Mouse (Mus musculus): ENCODE data around the gene Agap1. TPM values are rescaled to one million over a fixed set of nuclear protein-coding genes. Genes with fewer than 3 reads are reported as not detected.

The Agap1 gene
- polyA plus RNA-seq, 1 experiment from 2014 or later, result 4.2 TPM

DNA sequence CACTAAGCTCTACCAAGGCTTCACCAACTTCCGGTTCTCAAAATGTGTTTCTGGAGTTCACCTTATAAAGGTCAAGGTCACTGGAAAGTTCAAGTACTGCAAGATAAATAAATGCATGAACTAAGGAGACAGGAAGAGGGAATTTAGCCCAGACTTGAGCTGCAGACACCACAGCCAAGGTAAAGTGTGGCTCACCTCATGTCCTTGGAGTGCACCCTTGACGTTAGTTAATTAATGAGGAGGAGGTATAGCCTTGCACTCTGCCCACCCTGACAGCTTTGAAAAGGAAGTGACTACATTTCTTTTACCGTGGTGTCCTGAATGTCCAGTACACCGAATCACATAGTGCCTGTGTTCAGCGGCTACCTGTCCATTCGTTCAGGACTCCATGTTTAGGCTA lies 15.3 kb upstream of the Agap1 start:
- no peaks in the 10 kb centered on the region for H3K9me3 ChIP-seq (ENCODE audit: control insufficient read depth, low read length)
- H3K4me3 ChIP-seq (ENCODE audit: low read depth, low read length), result no peak overlapping the region
- WGBS, result 63% methylated on average over 6 of the region's 6 CpGs
- H3K4me1 ChIP-seq (replicated peaks; ENCODE audit: control insufficient read depth, insufficient read depth), result no peaks in the 10 kb centered on the region
- H3K9ac ChIP-seq (ENCODE audit: low read length), result no peak overlapping the region
- no peak for TF ChIP-seq EP300 (optimal IDR thresholded peaks at IDR 0.05)
- no peak for TF ChIP-seq CTCF (IDR thresholded peaks at IDR 0.05; ENCODE audit: low read depth)
- no peak for ATAC-seq (ENCODE audit: low FRiP score, low TSS enrichment)
- H3K4me2 ChIP-seq (replicated peaks; ENCODE audit: low read depth), result no peak overlapping the region
- no peak overlapping the region for H3K27ac ChIP-seq (replicated peaks)
- no peaks in the 10 kb centered on the region for H3K27me3 ChIP-seq (ENCODE audit: control insufficient read depth, insufficient read depth, low read length)
- no peak for DNase-seq (ENCODE audit: low spot score)
- no peaks in the 10 kb centered on the region for H3K36me3 ChIP-seq (ENCODE audit: control insufficient read depth, insufficient read depth, low read length)

DNA sequence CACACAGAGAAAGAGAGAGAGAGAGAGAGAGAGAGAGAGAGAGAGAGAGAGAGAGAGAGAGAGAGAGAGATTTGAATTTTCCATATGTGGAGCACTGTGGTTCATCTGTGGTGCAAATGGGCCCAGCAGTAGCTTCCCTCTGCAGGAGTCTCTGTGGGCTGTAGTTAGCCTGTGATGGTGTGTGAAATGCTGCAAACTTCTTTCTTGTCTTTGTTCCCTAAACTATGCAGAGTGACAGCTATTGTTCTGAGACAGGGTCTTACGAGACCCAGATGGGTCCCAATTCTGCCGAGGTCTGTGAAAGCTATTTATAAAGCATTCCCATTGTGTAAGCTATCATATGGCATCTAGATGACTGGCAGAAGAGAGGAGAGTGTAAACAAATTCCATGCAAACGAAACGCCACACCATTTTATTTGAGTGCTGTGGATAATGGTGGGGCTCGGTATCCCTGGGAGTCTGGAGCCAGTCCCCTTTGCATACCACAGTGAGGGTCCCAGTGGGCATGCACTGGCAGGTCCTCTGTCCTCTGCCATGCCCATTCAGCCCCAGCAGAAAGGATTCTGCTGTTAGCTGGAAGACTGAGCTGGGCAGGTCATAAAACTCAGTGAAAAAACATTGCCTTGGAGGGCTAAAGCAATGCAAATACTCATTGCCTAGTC lies 13.2 kb upstream of the Agap1 start:
- no peak for ATAC-seq (ENCODE audit: low FRiP score, low TSS enrichment)
- Histone ChIP-seq H3K4me3 (ENCODE audit: low read depth, low read length) (no peak overlapping the region), H3K9me3 (ENCODE audit: control insufficient read depth, low read length) (no peaks in the 10 kb centered on the region), H3K36me3 (ENCODE audit: control insufficient read depth, insufficient read depth, low read length) (no peaks in the 10 kb centered on the region), H3K27ac (replicated peaks) (no peak overlapping the region), H3K9ac (ENCODE audit: low read length) (no peak overlapping the region), H3K4me1 (replicated peaks; ENCODE audit: control insufficient read depth, insufficient read depth) (no peaks in the 10 kb centered on the region), H3K27me3 (ENCODE audit: control insufficient read depth, insufficient read depth, low read length) (no peaks in the 10 kb centered on the region), H3K4me2 (replicated peaks; ENCODE audit: low read depth) (no peak overlapping the region)
- no peak for DNase-seq (ENCODE audit: low spot score)
- WGBS, result 17% methylated on average over 5 of the region's 5 CpGs
- no peak for TF ChIP-seq CTCF (IDR thresholded peaks at IDR 0.05; ENCODE audit: low read depth)

DNA sequence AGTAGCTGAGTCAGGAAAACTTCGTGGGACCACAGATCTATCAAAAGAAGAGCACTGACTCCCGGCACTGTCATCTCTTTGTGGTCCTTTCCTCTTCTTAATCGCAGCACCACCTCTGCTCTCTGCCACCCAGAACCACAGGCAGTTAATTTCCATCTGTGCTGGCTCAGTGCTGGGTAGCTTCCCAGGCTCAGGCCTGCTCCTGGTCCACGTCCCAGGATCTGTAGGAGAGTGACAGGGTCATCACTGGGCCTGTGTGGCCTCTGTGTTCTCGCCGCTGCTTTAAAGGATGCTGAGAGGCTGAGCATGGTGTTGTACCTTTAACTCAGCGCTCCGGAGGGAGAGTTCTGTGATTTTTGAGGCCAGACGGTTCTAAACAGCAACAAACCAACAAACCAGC lies 11.1 kb upstream of the Agap1 start:
- H3K9ac ChIP-seq (ENCODE audit: low read length), result no peak overlapping the region
- no peaks in the 10 kb centered on the region for H3K27me3 ChIP-seq (ENCODE audit: control insufficient read depth, insufficient read depth, low read length)
- H3K36me3 ChIP-seq (ENCODE audit: control insufficient read depth, insufficient read depth, low read length), result no peaks in the 10 kb centered on the region
- ATAC-seq (ENCODE audit: low FRiP score, low TSS enrichment) (no peak), DNase-seq (ENCODE audit: low spot score) (no peak)
- no peak overlapping the region for H3K27ac ChIP-seq (replicated peaks)
- TF ChIP-seq CTCF (IDR thresholded peaks at IDR 0.05; ENCODE audit: low read depth) (no peak), EP300 (optimal IDR thresholded peaks at IDR 0.05) (no peak)
- no peak overlapping the region for H3K4me3 ChIP-seq (ENCODE audit: low read depth, low read length)
- 77% methylated on average over 9 of the region's 9 CpGs for WGBS
- H3K4me2 ChIP-seq (replicated peaks; ENCODE audit: low read depth), result no peak overlapping the region
- H3K4me1 ChIP-seq (replicated peaks; ENCODE audit: control insufficient read depth, insufficient read depth), result no peaks in the 10 kb centered on the region
- H3K9me3 ChIP-seq (ENCODE audit: control insufficient read depth, low read length), result no peaks in the 10 kb centered on the region

DNA sequence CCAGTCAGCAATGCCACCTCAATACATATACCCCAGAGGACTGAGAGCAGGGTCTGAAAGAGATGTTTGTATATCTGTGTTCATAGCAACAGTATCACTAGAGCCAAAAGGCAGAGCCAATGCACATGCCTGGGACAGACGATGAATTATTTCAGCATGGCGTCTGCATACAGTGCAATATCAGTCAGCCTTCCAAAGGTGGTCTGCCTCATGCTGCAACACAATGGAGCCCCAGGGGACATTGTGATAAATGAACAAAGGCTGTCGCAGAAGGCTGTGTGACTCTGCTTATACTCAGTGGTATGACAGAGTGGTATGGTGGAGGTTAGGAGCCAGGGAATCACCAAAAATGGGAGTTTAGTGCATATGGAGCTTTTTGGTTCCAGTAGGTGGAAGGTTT lies 10.6 kb upstream of the Agap1 start:
- H3K4me1 ChIP-seq (replicated peaks; ENCODE audit: control insufficient read depth, insufficient read depth), result no peaks in the 10 kb centered on the region
- H3K4me2 ChIP-seq (replicated peaks; ENCODE audit: low read depth), result no peak overlapping the region
- no peaks in the 10 kb centered on the region for H3K9me3 ChIP-seq (ENCODE audit: control insufficient read depth, low read length)
- 48% methylated on average over 3 of the region's 3 CpGs for WGBS
- ATAC-seq (ENCODE audit: low FRiP score, low TSS enrichment) (no peak), DNase-seq (ENCODE audit: low spot score) (no peak)
- TF ChIP-seq CTCF (IDR thresholded peaks at IDR 0.05; ENCODE audit: low read depth), result no peak
- no peak for TF ChIP-seq EP300 (optimal IDR thresholded peaks at IDR 0.05)
- no peak overlapping the region for H3K4me3 ChIP-seq (ENCODE audit: low read depth, low read length)
- H3K9ac ChIP-seq (ENCODE audit: low read length), result no peak overlapping the region
- H3K36me3 ChIP-seq (ENCODE audit: control insufficient read depth, insufficient read depth, low read length), result no peaks in the 10 kb centered on the region
- no peaks in the 10 kb centered on the region for H3K27me3 ChIP-seq (ENCODE audit: control insufficient read depth, insufficient read depth, low read length)
- no peak overlapping the region for H3K27ac ChIP-seq (replicated peaks)

DNA sequence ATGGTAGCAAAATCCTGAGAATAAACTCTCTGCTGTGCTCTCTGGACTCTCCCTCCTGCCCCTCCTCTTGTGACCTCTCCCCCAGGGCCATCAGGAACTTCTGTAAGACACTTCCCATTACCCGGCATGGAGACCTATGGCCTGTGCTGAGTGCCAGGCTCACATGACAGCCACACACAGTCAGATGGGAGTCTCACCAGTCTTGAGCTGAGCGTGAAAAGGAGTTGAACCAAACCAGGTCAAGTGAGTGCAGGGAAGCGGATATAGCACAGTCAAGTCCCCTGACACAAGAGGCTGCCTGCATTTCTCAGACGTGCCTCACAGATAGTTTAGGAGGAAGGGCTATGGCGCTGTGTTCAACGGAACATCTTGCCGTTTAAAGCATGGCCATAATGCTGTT lies 4.5 kb upstream of the Agap1 start:
- TF ChIP-seq EP300 (optimal IDR thresholded peaks at IDR 0.05) (no peak), CTCF (IDR thresholded peaks at IDR 0.05; ENCODE audit: low read depth) (no peak)
- no peak for ATAC-seq (ENCODE audit: low FRiP score, low TSS enrichment)
- Histone ChIP-seq H3K4me1 (replicated peaks; ENCODE audit: control insufficient read depth, insufficient read depth) (no peaks in the 10 kb centered on the region), H3K9ac (ENCODE audit: low read length) (no peak overlapping the region), H3K27me3 (ENCODE audit: control insufficient read depth, insufficient read depth, low read length) (no peaks in the 10 kb centered on the region), H3K4me2 (replicated peaks; ENCODE audit: low read depth) (no peak overlapping the region), H3K27ac (replicated peaks) (no peak overlapping the region), H3K36me3 (ENCODE audit: control insufficient read depth, insufficient read depth, low read length) (no peaks in the 10 kb centered on the region), H3K4me3 (ENCODE audit: low read depth, low read length) (no peak overlapping the region), H3K9me3 (ENCODE audit: control insufficient read depth, low read length) (no peaks in the 10 kb centered on the region)
- DNase-seq (ENCODE audit: low spot score), result no peak
- 86% methylated on average over 7 of the region's 7 CpGs for WGBS

DNA sequence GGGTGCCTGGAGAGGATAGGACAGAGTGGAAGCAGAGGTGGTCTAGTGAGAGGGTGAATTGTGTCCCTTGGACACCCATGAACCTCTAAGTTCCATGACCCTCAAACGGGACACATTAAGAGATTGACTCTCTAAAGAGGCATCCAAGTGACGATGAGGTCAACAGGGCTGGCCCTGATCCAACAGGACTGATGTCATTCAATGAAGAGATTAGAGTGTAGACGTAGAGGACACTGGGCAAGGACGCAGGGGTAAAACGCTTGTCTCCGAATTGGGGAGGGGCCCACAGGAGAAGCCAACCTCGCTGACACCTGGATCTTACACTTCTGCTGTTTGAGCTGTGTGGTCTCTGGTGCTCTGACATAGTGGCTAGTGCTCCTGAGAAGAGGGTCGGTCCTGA lies 2.5 kb upstream of the Agap1 start:
- 78% methylated on average over 8 of the region's 8 CpGs for WGBS
- no peak for ATAC-seq (ENCODE audit: low FRiP score, low TSS enrichment)
- no peaks in the 10 kb centered on the region for H3K27me3 ChIP-seq (ENCODE audit: control insufficient read depth, insufficient read depth, low read length)

More for the DNA sequence above, 2.5 kb upstream of the Agap1 start:
- Histone ChIP-seq H3K36me3 (ENCODE audit: control insufficient read depth, insufficient read depth, low read length) (no peaks in the 10 kb centered on the region), H3K27ac (replicated peaks) (no peak overlapping the region), H3K9ac (ENCODE audit: low read length) (no peak overlapping the region), H3K9me3 (ENCODE audit: control insufficient read depth, low read length) (no peaks in the 10 kb centered on the region), H3K4me1 (replicated peaks; ENCODE audit: control insufficient read depth, insufficient read depth) (peaks cover 6% of the 10 kb centered on the region), H3K4me3 (ENCODE audit: low read depth, low read length) (no peak overlapping the region), H3K4me2 (replicated peaks; ENCODE audit: low read depth) (no peak overlapping the region)
- no peak for TF ChIP-seq CTCF (IDR thresholded peaks at IDR 0.05; ENCODE audit: low read depth)
- no peak for DNase-seq (ENCODE audit: low spot score)

Data from stomach, postnatal 0 days (tissue).